Mouse (Mus musculus): ENCODE data around the gene Igf2bp3. TPM values are rescaled to one million over a fixed set of nuclear protein-coding genes. Genes with fewer than 3 reads are reported as not detected.
A peak's percentile ranks its signal among the peaks of the same experiment; 100 is the strongest.

The Igf2bp3 gene
- polyA plus RNA-seq, 1 experiment = 0.06 TPM

DNA sequence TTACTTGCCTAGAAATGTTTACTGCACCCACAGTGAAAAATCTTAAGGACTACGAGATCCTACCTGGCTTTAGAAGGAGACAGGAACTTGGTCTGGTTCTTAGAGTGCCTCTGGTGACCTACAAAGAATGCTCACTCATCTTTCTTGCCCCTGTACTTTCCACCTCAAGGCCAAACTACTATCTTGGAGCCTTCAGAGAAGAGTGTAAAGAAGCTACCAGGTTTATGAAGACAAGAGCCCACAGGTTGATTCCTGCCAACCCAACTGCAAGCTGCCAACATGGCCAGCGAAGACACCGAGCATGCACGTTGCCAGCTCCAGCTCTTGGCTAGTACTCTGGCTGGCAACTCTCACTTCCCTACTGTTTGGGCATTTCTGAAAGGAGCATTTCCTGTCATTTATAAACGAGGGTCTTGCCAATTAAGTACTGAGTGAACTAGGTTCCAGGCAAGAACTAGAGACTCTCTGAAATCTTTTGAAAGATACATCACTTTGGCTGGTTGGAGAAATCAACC, 117.1 kb downstream of the Igf2bp3 start:
- no peak for TF ChIP-seq POLR2A (IDR thresholded peaks at IDR 0.05; ENCODE audit: low read depth, low read length)
- TF ChIP-seq CTCF (IDR thresholded peaks at IDR 0.05; ENCODE audit: extremely low read depth, insufficient read length, insufficient replicate concordance, low read depth, low read length) = no peak
- WGBS = 54% methylated on average over 5 of the region's 5 CpGs
- Histone ChIP-seq H3K4me3 (ENCODE audit: low read depth, low read length) (no peak overlapping the region), H3K4me1 (ENCODE audit: control insufficient read depth, insufficient read depth, insufficient read length, low read length) (peaks cover 7% of the 10 kb centered on the region; the same call in 1 of the 2 replicates), H3K27me3 (ENCODE audit: control insufficient read depth, insufficient read depth, low read length) (no peaks in the 10 kb centered on the region), H3K27ac (ENCODE audit: insufficient read depth, low read depth, low read length) (peak overlapping the region; percentile 14; the same call in 1 of the 2 replicates), H3K36me3 (ENCODE audit: control insufficient read depth, insufficient read depth, low read length) (peaks cover 4% of the 10 kb centered on the region; the same call in 1 of the 2 replicates)

DNA sequence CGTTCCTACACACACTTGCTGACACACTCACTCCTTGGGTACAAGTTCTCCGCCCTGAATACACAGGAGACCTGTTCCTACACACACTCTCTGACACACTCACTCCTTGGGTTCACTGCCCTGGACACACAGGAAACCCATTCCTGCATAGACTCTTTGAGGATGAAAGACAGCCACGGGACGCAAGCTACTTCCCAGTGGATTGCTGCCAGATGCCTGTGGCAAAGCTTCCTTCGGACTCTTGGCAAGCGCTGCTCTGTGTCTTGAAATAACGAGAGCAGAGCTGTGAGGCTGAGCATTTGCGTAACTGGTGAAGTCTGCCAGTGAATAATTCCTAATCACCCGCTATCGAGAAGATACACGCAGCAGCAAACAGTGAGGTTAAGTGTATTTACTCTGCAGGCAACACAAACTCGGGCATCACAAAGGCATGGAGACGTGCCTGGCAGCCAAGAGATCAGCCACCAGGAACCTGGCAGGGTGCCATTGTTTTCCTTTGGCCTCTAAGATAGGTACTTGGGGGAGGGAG, 117.8 kb downstream of the Igf2bp3 start:
- 12% methylated on average over 13 of the region's 13 CpGs for WGBS
- peak overlapping the region; percentile 54 for H3K27ac ChIP-seq (ENCODE audit: insufficient read depth, low read depth, low read length)
- TF ChIP-seq CTCF (IDR thresholded peaks at IDR 0.05; ENCODE audit: extremely low read depth, insufficient read length, insufficient replicate concordance, low read depth, low read length) (no peak), POLR2A (IDR thresholded peaks at IDR 0.05; ENCODE audit: low read depth, low read length) (no peak)
- peak overlapping the region; percentile 12; the same call in 1 of the 2 replicates for H3K4me3 ChIP-seq (ENCODE audit: low read depth, low read length)
- peaks cover 4% of the 10 kb centered on the region; the same call in 1 of the 2 replicates for H3K36me3 ChIP-seq (ENCODE audit: control insufficient read depth, insufficient read depth, low read length)
- peaks cover 7% of the 10 kb centered on the region; the same call in 1 of the 2 replicates for H3K4me1 ChIP-seq (ENCODE audit: control insufficient read depth, insufficient read depth, insufficient read length, low read length)
- no peaks in the 10 kb centered on the region for H3K27me3 ChIP-seq (ENCODE audit: control insufficient read depth, insufficient read depth, low read length)

DNA sequence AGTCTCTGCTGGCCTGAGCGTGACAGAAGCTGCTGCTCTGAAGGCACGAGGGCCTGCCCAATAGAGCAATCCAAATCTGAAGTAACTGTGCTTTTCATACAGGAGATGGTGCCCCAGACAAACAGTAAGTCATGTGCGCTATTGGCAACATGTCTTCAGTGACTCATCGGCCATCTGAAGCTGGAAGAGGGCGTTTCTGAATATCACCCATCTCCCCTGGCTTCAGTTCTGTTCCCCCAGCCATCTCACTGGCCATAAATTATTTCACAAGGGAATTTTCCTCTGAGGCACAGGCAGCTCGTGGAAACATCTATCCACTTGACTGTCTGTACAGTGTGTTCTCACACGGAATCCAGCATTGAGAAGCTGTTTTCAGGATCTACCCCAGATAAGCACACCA, 118.3 kb downstream of the Igf2bp3 start:
- peak overlapping the region; percentile 54 for H3K27ac ChIP-seq (ENCODE audit: insufficient read depth, low read depth, low read length)

DNA sequence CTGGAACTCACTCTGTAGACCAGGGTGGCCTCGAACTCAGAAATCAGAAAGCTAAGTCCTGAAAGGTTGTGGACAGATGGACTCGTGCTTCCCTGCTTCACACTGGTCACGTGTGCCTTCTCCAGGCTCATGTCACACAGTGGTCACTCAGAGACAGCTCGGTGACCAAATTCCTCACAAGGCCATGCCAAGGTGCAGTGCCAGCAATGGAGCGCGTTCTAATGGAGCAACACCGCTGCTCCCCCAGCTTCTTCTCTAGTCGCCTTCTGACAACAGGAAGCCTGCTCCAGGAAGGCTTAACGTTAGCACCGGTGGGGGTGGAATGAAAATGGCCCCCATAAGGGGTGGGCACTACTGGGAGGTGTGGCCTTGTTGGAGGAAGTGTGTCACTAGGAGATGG, 119.8 kb downstream of the Igf2bp3 start:
- Histone ChIP-seq H3K27ac (ENCODE audit: insufficient read depth, low read depth, low read length) (no peak overlapping the region), H3K36me3 (ENCODE audit: control insufficient read depth, insufficient read depth, low read length) (peaks cover 5% of the 10 kb centered on the region; the same call in 1 of the 2 replicates), H3K27me3 (ENCODE audit: control insufficient read depth, insufficient read depth, low read length) (no peaks in the 10 kb centered on the region), H3K4me3 (ENCODE audit: low read depth, low read length) (no peak overlapping the region), H3K4me1 (ENCODE audit: control insufficient read depth, insufficient read depth, insufficient read length, low read length) (peaks cover 7% of the 10 kb centered on the region; the same call in 1 of the 2 replicates)
- WGBS = 94% methylated on average over 10 of the region's 10 CpGs
- TF ChIP-seq POLR2A (IDR thresholded peaks at IDR 0.05; ENCODE audit: low read depth, low read length) (no peak), CTCF (IDR thresholded peaks at IDR 0.05; ENCODE audit: extremely low read depth, insufficient read length, insufficient replicate concordance, low read depth, low read length) (no peak)

More for the DNA sequence above, 118.3 kb downstream of the Igf2bp3 start:
- WGBS = 24% methylated on average over 7 of the region's 7 CpGs
- peaks cover 7% of the 10 kb centered on the region; the same call in 1 of the 2 replicates for H3K4me1 ChIP-seq (ENCODE audit: control insufficient read depth, insufficient read depth, insufficient read length, low read length)
- H3K36me3 ChIP-seq (ENCODE audit: control insufficient read depth, insufficient read depth, low read length) = peaks cover 4% of the 10 kb centered on the region; the same call in 1 of the 2 replicates
- H3K27me3 ChIP-seq (ENCODE audit: control insufficient read depth, insufficient read depth, low read length) = no peaks in the 10 kb centered on the region
- TF ChIP-seq POLR2A (IDR thresholded peaks at IDR 0.05; ENCODE audit: low read depth, low read length) = no peak
- TF ChIP-seq CTCF (IDR thresholded peaks at IDR 0.05; ENCODE audit: extremely low read depth, insufficient read length, insufficient replicate concordance, low read depth, low read length) = no peak
- H3K4me3 ChIP-seq (ENCODE audit: low read depth, low read length) = no peak overlapping the region

DNA sequence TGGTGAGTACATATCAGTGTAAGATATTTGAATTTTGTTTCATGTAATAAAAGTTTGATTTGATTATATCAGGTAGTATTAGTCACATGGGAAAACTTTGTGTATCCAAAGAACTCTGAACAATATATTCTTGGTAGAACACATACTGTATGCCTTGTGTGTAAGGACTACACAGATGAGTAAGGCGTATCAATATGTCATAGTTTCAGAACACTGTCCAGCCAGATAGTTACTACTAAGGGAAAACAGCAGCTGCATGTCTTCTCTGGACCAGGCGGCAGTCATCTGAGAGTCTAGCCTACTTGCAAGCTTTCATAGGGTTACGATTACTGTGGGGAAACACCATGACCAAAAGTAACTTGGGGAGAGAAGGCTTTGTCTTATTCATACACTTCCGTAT, 131.7 kb downstream of the Igf2bp3 start:
- TF ChIP-seq POLR2A (IDR thresholded peaks at IDR 0.05; ENCODE audit: low read depth, low read length) (no peak), CTCF (IDR thresholded peaks at IDR 0.05; ENCODE audit: extremely low read depth, insufficient read length, insufficient replicate concordance, low read depth, low read length) (no peak)
- peaks cover 37% of the 10 kb centered on the region for H3K36me3 ChIP-seq (ENCODE audit: control insufficient read depth, insufficient read depth, low read length)
- 93% methylated on average over 4 of the region's 4 CpGs for WGBS
- H3K27ac ChIP-seq (ENCODE audit: insufficient read depth, low read depth, low read length) = no peak overlapping the region
- no peaks in the 10 kb centered on the region for H3K4me1 ChIP-seq (ENCODE audit: control insufficient read depth, insufficient read depth, insufficient read length, low read length)
- H3K4me3 ChIP-seq (ENCODE audit: low read depth, low read length) = no peak overlapping the region
- H3K27me3 ChIP-seq (ENCODE audit: control insufficient read depth, insufficient read depth, low read length) = no peaks in the 10 kb centered on the region

DNA sequence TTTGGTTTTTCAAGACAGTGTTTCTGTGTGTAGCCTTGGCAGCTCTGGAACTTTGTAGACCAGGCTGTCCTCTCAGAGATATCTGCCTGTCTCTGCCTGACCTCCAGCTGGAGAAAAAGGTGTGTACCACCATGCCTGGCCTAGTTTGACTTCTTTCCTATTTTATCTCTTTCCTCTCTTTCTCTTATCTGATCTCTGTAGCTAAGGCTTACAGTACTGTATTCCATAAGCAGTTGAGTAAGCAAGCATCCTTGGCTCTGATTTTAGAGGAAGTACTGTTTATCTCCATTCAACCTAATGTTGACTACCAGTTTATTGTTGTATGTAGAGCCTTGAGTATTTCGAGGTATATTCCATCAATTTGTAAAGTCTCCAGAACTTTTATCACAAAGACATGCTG, 135.4 kb downstream of the Igf2bp3 start:
- Histone ChIP-seq H3K27me3 (ENCODE audit: control insufficient read depth, insufficient read depth, low read length) (no peaks in the 10 kb centered on the region), H3K4me3 (ENCODE audit: low read depth, low read length) (no peak overlapping the region), H3K27ac (ENCODE audit: insufficient read depth, low read depth, low read length) (no peak overlapping the region), H3K4me1 (ENCODE audit: control insufficient read depth, insufficient read depth, insufficient read length, low read length) (peaks cover 4% of the 10 kb centered on the region; the same call in 1 of the 2 replicates), H3K36me3 (ENCODE audit: control insufficient read depth, insufficient read depth, low read length) (peaks cover 18% of the 10 kb centered on the region)
- no peak for TF ChIP-seq POLR2A (IDR thresholded peaks at IDR 0.05; ENCODE audit: low read depth, low read length)
- TF ChIP-seq CTCF (IDR thresholded peaks at IDR 0.05; ENCODE audit: extremely low read depth, insufficient read length, insufficient replicate concordance, low read depth, low read length) = no peak
- 63% methylated on average over 1 of the region's 1 CpGs for WGBS

DNA sequence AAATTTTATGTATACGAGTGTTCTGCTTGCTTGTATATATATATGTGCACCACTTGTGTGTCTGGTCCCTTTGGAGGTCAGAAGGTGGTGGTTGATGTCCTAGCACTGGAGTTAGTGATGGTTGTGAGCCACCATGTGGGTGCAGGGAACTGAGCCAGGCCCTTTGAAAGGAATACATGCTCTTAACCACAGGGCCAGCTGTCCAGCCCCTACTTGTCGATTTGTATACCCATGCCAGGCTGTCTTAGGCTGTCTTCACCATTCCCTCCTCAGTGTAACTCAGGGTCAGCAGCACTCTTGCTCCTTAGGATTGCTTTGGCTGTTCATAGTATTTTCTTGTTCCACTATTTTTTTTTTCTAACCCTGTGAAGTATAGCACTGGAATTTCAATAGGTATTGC, 136.9 kb downstream of the Igf2bp3 start:
- H3K36me3 ChIP-seq (ENCODE audit: control insufficient read depth, insufficient read depth, low read length) = peaks cover 9% of the 10 kb centered on the region
- TF ChIP-seq CTCF (IDR thresholded peaks at IDR 0.05; ENCODE audit: extremely low read depth, insufficient read length, insufficient replicate concordance, low read depth, low read length) = no peak
- TF ChIP-seq POLR2A (IDR thresholded peaks at IDR 0.05; ENCODE audit: low read depth, low read length) = no peak
- no peak overlapping the region for H3K27ac ChIP-seq (ENCODE audit: insufficient read depth, low read depth, low read length)
- peaks cover 4% of the 10 kb centered on the region; the same call in 1 of the 2 replicates for H3K4me1 ChIP-seq (ENCODE audit: control insufficient read depth, insufficient read depth, insufficient read length, low read length)
- H3K4me3 ChIP-seq (ENCODE audit: low read depth, low read length) = no peak overlapping the region
- WGBS = 80% methylated on average over 2 of the region's 2 CpGs
- no peaks in the 10 kb centered on the region for H3K27me3 ChIP-seq (ENCODE audit: control insufficient read depth, insufficient read depth, low read length)
